Mouse (Mus musculus) Muller cell, postnatal 12 days (primary cell): ENCODE measurements around the gene Zdhhc13.
A peak's percentile ranks its signal among the peaks of the same experiment; 100 is the strongest.

Experiments
- DNase-seq: peaks from one replicate; pipeline ENCODE4 v3.0.0-alpha.2; 2015; ENCODE audit errors: inconsistent ontology term

Gene Zdhhc13

DNA sequence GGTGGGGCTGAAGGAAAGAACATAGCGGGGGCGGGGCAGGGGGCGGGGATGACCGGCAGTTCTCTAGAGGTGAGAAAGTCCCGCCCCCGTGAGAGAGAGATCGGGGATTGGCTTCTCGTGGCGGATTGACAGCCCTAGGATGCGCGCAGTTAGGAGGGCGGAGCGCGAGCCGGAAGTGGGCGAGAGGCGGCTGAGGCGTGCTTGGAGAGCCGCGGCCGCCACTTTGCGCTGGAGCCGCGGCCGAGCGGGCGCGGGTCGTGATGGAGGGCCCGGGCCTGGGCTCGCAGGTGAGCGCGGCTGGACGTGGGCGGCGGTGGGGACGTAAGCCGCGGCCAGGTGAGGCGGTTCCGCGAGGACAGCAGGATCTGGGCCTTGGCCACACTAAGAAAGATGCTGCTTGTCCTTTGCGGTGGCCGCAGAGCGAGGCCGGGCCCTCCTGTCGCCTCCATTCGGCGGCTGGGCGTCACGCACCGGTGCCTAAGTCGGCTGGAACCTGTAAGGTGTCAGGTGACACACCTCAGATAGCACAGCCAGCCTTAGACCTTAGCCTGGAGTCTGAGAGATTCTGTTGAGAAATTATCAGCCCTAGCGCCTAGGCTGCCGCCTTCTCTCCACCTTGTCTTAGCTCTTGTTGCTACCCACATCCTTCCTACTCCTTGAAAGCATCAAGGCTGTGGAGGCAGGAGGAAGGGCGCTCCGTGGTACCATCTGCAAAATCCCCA lies at the start of gene Zdhhc13:
Gene Zdhhc13 (plus strand): TSS at position 153 of the 722 bp plus-strand sequence.
- DNase-seq, result peak; percentile 94

DNA sequence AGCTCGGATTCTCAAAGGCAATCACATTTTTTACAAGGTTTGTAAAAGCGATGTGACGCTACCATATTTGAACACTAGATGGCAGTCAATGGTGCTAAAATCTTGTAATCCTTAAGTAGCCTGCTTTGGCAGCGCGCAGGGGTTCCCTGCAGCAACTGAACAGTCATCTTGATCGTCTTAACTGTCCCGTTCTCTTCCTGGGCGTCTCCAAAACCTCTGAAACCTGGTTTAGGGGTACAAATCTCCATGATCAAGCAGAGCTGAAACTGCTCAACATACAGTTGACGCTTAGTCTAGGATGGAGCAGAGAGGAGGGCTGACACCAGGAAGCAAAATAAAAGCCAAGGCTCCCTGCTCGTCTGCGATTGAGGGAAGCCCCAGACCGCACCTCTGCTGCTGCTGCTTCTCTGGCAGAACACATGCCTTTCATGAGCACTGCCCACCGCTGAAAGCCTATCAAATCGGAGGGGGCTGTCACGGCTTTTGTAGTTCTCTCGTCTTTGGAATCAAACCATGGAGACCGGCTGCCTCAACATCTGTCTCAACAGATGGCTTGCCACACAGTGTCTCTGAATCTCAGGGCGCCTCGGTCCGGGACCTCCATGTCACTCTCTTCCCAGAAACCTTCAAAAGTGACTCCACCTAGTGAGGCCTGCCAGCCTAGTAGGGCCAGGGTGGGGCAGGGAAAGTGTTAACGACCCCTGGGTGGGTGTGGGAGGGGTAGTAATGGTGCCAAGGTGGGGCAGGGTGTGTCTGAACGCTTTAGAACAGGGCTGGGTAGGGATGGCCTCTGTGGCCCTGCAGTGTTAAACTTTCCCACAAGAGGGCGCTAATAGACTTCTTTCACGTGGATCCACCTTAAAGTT lies 39.3 kb upstream of the Zdhhc13 start:
- peak; percentile 80 for DNase-seq

DNA sequence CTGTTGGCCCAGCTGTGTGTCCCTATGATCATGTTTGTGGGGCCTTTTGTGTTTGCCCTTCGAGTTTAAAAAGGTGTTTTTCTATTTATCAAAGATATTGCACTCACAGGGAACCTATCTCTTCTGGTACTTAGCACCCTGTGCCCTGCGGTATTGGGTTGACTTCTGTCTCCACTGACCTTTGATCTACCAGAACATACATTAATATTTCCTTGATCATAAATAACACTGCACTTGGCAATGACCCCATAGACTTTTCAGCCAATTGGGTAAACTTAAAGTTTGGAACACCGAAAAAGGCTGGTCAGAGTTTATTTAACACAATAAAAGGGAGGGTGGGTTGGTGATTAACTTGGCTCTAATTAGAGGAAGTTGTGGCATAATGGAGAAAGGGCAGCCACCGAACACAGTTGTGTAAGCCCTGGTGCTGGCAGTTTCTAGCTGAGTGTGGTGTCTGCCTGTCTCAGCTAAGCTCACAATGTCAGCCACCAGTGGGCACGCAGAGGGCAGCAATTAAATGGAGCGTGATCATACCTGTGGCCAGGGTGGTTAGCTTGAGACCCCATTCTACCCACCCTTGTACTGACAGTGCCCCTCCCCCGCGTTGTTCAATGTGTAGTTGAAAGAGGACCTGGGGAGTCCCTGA lies 38.5 kb upstream of the Zdhhc13 start:
- peak; percentile 40 for DNase-seq

DNA sequence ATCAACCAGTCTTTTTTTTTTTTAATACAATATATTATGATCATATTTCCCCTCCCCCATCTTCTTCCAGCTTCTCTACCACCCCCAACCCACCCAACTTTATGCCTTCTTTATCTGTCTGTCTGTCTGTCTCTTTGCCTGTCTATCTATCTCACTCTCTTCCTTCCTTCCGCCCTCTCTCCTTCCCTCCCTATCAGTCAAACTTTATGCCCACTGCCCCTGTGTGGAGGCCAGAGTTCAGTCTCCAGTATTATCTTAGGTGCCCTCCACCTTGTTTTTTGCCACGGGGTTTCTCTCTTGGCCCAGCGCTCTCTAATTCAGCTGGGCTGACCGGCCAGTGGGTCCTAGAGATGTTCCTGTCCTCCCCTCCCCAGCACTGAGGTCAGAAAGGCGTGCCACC lies 37.6 kb upstream of the Zdhhc13 start:
- no peak for DNase-seq

DNA sequence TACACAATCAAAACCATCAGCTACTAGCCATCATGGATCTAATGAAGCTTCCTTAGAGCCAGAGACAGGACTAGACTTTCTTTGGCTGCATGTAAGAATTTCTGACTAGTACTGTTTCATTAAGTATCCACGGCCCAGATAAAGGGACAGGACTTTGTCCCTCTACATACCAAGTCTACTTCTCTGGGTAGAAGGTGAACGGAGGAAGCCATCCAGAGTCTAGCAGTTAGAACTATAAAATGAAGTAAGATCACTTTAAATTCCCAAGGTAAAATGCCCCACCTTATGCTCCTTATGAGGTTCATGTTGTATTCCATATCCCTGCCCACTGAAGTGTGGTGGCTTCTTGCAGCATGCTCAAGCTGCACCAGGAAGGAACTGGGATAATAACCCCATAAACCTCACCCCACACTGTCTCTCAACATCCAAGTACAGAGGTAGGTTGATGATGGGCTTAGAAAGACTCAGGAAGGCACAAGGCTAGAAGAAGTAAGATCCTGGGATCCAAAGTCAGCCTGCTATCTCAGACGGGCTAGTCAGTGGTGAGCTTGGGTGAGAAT lies 34.3 kb upstream of the Zdhhc13 start:
- DNase-seq, result no peak

DNA sequence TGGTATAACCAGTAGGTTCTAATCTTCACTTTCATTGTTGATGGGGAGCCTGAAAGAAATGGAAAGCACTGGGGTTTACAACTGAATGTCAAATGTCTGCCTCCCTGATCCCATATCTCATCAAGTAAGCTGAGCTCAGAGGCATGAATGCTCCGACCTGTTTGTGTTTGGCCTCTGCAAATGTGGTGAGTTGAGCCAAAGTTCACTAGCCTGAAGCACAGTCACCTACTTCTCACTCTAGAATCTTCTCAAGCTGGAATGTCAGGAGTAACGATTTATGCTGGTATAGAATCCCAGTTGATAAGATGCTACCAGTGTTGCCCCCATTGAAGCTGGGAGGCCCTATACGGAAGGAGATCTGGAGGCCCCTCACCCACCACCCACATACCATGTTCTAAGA lies 33.0 kb upstream of the Zdhhc13 start:
- DNase-seq, result no peak

DNA sequence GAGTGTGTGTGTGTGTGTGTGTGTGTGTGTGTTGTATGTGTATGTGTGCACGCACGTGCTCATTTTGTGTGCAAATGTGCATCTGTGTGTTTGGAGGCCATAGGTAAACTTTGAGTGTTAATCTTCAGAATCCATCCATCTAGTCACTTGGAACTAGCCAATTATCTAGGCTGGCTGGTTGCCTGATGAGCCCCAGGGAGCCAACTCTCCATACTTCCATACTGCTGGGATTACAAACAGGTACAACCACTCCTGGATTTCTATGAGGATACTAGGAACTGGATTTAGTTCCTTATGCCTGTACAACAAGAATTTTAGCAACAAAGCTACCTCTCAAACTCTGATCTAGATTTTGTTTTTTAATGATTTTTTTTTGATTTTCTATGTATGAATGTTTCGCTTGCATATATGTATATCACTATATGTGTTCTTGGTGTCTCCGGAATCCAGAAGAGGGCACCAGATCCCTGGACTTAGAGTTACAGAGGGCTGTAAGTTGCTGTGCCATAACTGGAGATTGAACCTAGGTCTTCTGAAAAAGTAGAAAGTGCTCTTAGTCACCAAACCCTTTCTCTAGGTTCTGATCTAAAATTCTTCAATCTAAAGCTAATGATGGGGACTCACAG lies 32.4 kb upstream of the Zdhhc13 start:
- no peak for DNase-seq

DNA sequence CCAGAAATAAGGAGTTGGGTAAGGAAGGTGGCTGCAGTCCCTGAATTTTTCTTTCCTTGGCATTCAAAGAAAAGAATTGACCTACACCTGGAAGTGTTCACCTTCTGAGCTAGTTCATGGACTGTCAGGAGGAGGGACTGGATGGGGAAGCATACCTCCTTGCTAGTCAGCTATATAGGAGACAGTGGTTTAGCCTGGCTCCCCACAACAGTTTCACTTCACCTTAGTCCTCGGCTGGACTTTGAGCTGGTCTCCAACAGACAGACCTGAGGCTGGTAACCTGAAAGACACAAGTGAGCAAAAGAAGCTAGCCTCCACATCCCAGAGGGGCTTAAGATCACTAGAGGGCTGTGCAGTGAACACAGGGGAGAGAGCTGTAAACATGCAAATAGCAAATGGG lies 30.7 kb upstream of the Zdhhc13 start:
- no peak for DNase-seq

DNA sequence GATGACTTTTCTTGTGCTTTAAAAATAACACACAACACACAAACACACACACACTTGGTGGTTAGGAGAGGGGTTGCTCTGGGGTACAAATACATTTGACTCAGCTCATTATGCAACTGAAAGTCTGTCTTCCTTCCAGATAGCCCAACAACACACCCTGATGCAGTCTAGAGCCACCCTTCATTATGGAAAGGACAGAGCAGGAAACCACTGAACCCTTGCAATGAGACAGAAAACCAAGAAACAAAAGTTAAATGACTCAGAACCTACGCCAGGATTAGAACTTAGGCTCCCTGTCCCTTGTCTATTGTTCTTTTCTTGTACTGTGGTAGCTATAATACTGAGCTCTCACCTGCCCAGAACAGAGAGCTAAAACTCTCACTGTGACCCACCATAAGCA lies 28.0 kb upstream of the Zdhhc13 start:
- DNase-seq, result no peak

DNA sequence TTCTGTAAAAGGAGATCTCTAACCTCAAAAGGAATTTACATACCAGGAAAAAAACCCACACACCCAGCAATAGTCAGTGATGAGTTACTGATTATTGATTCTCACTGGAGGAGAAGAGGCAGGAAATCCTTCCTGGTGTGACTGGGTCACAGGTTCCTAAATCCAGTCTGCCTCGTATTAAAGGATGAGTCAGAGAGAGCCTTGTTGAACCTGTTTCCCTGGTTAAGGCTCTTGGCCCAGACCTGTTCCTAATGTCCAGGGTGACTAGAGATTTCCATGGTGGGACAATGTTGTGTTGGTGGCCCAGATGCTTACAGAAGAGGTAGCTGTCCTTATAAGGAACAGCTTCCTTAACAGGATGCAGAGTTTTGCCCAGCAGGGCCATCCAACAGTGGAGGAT lies 26.5 kb upstream of the Zdhhc13 start:
- DNase-seq, result no peak

DNA sequence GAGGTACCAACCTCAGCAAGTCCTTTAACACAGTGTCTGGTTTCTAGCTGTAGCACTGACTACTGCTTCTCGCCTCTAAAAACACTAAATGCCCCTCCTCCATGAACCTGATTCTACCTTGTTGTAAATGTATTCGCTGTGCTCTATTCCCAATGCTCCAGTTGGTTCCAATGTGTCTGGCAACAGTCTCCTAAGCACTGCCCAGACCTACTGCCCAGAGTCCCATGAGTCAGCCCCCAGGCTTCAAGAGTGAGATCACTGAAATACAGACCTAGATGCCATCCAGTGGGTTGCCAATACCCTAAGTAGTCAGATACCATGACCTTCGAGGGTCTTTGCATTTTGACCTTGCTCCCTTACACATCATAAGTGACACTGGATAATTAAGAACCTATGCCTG lies 26.1 kb upstream of the Zdhhc13 start:
- no peak for DNase-seq

DNA sequence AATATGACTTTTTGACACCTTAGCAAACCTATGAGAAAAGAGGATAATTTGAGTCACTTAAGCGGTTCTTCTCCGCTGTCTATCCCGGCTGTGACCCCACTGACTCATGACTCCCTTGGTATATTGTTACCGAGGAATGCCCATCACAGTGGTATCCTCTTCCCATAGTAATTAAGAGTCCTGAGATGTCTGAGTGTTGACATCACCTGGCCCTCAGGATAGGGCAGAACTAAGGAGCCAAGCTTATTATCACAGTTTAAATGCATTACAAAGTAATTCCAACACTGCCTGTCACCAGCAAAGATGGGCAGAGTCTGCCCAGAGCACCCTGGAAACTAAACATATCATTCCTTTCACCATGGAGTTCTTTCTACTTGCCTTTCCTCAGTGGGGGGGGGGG lies 22.8 kb upstream of the Zdhhc13 start:
- DNase-seq, result peak; percentile 79

DNA sequence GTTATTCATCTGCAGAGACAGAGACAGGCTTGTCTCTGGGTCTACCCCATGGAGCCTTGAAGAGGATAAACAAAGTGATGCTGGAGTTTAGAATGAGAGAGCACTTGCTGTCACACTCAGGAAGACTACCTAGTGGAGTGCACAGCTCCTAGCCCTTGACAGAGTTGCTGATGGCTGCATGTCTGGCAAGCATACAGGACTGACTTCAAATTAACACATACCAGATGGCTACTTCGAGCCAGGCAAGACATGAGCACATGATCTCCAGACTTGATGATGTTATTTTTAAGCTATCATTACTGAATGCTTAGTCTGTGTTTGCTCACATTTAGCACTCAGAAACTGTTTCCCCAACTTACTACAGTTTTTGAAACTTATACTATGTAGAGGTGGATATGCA lies 19.1 kb upstream of the Zdhhc13 start:
- DNase-seq, result no peak

DNA sequence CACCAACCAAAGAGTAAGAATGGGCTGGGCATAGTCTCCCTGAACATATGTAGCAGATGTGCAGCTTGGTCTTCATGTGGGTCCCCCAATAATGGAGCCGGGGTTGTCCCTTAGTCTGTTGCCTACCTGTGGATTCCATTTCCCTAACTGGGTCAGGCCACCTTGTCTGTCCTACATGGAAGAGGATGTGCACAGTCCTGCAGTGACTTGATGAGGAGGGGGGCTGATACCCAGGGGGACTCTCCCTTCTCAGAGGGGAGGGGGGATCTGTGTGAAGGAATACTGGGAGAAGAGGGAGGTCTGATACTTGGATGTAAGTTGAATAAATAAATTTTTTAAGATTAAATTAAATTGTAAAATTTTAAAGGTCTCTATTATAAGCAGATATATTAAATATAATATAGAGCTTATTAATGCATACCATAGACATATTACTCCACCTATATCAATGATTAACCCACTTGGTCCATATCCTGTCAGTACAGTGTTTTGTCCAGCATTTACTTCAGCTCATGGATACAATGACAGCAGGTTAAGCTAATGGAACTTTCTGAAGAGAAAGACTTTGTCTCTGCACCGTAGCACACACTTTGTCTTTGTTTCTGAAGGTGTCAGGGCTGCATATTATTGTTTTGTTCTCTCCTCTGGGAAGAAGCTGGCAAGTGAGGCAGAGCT lies 16.6 kb upstream of the Zdhhc13 start:
- DNase-seq, result no peak

DNA sequence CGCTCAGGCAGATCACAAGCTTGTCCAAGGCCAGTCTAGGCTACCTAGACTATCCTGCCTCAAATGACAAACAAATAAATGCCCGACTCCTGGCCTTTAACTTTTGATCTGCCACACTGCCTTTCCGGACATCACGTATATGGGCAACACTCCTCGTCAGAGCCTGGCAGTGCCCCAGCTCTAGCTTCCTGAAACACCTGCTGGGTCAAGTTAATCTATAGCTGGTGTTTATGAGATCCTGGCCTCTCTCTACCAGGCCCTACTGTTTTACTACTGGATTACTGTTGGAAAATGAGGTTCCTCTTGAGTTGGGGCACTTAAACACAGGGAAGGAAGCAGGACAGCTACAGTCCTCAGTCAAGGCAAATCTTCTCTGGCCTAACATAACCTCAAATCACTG lies 15.5 kb upstream of the Zdhhc13 start:
- no peak for DNase-seq

DNA sequence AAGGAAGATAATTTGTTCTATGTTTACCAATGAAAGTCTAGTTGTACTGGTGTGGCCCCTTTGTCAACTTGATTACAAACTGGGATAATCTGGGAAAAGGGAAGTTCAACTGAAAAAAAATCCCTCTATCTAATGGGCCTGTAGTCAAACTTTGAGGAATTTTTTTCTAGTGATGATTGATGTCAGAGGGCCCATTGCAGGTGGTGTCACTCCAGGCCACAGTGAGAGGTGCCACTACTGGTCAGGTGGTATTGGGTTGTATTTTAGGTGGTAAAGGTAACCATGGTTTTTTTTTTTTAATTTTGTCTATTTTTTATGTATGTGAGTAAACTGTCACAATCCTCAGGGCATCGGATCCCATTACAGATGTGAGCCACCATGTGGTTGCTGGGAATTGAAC lies 14.2 kb upstream of the Zdhhc13 start:
- DNase-seq, result no peak

DNA sequence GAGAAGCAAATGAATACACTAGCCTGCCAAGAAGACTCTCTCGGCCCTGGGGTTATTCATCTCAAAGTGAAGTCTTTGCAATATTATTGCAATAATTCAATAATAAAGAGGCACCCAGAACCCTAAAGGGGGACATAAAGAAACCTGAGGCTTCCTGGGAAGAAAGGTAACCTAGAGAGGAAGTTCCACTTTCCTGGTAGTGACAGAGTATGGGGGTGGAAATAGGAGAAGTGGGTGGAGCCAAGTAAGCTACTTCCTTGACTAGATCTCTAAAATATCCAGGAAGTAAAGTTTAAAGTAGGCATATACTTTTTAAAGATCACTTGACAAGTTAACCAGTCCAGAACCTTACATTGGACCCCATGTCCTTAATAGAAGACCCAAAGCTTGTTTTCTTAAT lies 13.4 kb upstream of the Zdhhc13 start:
- no peak for DNase-seq

DNA sequence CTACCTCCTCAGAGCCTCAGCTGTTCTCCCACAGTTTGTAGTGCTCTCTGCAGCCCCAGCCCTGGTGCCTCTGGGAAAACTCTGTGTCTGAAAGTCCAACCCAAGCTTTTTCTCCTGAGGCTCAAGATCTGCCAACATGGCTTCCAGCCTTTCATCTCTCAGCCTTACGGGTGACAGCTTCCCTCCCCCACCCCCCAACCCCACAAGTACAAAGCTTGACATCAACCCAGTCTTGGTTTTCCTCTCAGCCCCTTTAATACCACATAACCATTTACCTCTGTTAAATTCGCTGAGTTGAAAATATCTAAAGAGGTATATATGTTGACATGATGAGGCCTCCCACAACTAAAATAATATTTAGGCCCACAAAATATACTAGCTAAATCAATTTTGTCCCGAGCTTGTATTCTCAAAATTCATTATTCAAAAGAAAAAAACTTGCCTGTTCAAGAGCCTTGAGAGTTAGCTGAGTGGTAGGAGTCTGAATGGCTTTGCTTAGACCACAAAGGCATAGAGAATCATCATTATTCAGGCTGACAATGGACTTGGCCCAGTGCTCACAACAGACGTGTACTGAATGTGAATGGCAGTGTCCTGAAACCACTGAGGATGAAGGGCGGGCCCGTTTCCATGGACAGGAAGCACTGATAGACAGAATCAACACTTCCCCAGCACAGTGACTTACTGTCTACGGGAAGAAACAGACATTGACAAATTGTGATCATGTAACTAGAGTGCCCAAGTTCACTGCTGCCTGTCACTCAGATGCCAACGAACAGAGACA lies 10.9 kb upstream of the Zdhhc13 start:
- DNase-seq, result peak; percentile 81

DNA sequence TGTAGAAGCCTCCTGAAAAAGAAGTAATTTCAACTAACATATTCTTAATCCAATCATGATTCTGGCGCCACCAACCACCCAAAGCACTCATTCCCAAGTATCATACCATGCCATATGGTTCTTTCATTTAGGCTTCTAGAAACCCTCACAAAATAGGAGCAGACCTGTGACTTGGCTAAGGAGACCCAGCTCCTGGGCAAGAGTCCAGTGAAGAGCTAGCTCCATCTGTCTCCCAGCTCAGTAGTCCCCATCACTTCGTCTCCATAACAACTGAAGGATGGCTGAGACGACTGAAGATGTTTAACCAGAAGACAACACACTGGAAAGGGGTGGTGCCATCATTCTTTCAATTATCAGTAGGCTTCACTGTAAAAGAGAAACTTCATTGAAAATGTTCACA lies 9.7 kb upstream of the Zdhhc13 start:
- no peak for DNase-seq

DNA sequence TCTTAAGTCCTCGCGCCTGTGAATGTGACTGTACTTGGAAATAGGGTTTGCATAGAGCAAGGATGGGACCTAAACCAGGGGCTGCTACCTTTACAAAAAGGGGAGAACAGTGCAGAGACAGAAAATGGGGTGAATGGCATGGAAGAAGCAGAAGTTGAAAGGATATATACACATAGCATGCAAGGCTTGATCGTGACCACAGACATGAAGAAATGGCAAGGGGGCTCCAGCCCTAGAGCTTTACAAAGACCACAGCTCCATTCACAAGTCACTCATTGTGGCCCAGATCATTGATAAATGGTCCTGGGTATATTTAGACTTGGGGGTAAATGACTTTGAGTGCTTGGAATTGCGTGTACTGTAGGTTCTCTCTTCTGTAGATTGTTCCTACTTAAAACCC lies 6.4 kb upstream of the Zdhhc13 start:
- DNase-seq, result no peak
